Mouse (Mus musculus) C2C12 (cell line): ENCODE results near the gene Spata31d1d. TPM values are rescaled to one million over a fixed set of nuclear protein-coding genes. Genes with fewer than 3 reads are reported as not detected.
A peak's percentile ranks its signal among the peaks of the same experiment; 100 is the strongest.
"Not testable (repeated sequence)": the region's sequence is repeated elsewhere in the genome, so short reads cannot be mapped to it uniquely, and the experiment has no call there.

ENCODE experiments used
- H3K27me3 ChIP-seq: one replicate; pipeline ENCODE4 v1.6.1; 2011; ENCODE audit not compliant: control insufficient read depth, insufficient read depth, insufficient read length
- H3K36me3 ChIP-seq: one replicate; pipeline ENCODE4 v1.6.1; 2011; ENCODE audit not compliant: control insufficient read depth, insufficient read depth
- H3K4me3 ChIP-seq: one replicate; pipeline ENCODE4 v1.5.1; 2011; ENCODE audit warnings: mild to moderate bottlenecking, control low read depth; ENCODE audit not compliant: poor library complexity, insufficient read depth, severe bottlenecking
- H3K79me2 ChIP-seq: one replicate; pipeline ENCODE4 v1.6.1; 2011; ENCODE audit not compliant: control insufficient read depth, insufficient read depth
- H3K79me3 ChIP-seq: one replicate; pipeline ENCODE4 v1.6.1; 2011; ENCODE audit warnings: low read depth, control low read depth
- H3ac ChIP-seq: one replicate; pipeline ENCODE3; 2011; ENCODE audit warnings: low read depth; ENCODE audit not compliant: control insufficient read depth, insufficient read length
- CEBPB ChIP-seq: IDR thresholded peaks from one replicate; pipeline ENCODE4 v1.6.1; 2011; ENCODE audit warnings: low read depth, mild to moderate bottlenecking, control low read depth, moderate library complexity
- CTCF ChIP-seq: IDR thresholded peaks from one replicate; pipeline ENCODE4 v1.5.1; 2011; ENCODE audit not compliant: control insufficient read depth, insufficient read depth, insufficient read length
- FOSL1 ChIP-seq: IDR thresholded peaks from one replicate; pipeline ENCODE4 v1.8.0; 2011; ENCODE audit warnings: mild to moderate bottlenecking, low read length; ENCODE audit not compliant: poor library complexity, insufficient read depth, severe bottlenecking
- MAX ChIP-seq: IDR thresholded peaks from one replicate; pipeline ENCODE4 v1.6.1; 2011; ENCODE audit warnings: mild to moderate bottlenecking, control low read depth
- MYOD1 ChIP-seq: IDR thresholded peaks from one replicate; pipeline ENCODE4 v1.6.1; 2011; ENCODE audit warnings: low read depth; ENCODE audit not compliant: control insufficient read depth, insufficient read length
- MYOG ChIP-seq: IDR thresholded peaks from one replicate; pipeline ENCODE4 v1.6.1; 2011; ENCODE audit not compliant: control insufficient read depth, insufficient read length; ENCODE audit errors: extremely low read depth
- USF1 ChIP-seq: IDR thresholded peaks from one replicate; pipeline ENCODE4 v1.6.1; 2011; ENCODE audit warnings: low read depth, mild to moderate bottlenecking, control low read depth, moderate library complexity
- polyA plus RNA-seq: library from polyadenylated mRNA; unstranded; fragments of >200 nt; fragmentation: generic; extraction: Trizol; gene quantifications from one replicate; pipeline ENCODE4 v1.2.1, GENCODE M21; 2012; ENCODE audit warnings: missing spikeins

Gene Spata31d1d
- polyA plus RNA-seq, 1 experiment, result not detected

GRCm38 (mm10) chr13:59739397-59739796 lies 7.8 kb upstream of the Spata31d1d start:
- H3K27me3 ChIP-seq, result peaks cover 5% of the 10 kb centered on the region
- H3K79me2 ChIP-seq, result no peaks in the 10 kb centered on the region
- TF ChIP-seq MAX (no peak), MYOD1 (no peak)
- no peaks in the 10 kb centered on the region for H3K36me3 ChIP-seq
- H3K79me3 ChIP-seq, result no peaks in the 10 kb centered on the region
- H3K4me3 ChIP-seq, result no peak overlapping the region
- H3ac ChIP-seq, result no peak overlapping the region

GRCm38 (mm10) chr13:59738455-59738854 lies 6.9 kb upstream of the Spata31d1d start:
- Histone ChIP-seq H3K79me3 (no peaks in the 10 kb centered on the region), H3K79me2 (no peaks in the 10 kb centered on the region), H3K4me3 (no peak overlapping the region), H3K36me3 (no peaks in the 10 kb centered on the region), H3K27me3 (peaks cover 5% of the 10 kb centered on the region), H3ac (no peak overlapping the region)
- TF ChIP-seq MAX (no peak), USF1 (no peak), MYOG (no peak), CEBPB (no peak), CTCF (no peak), MYOD1 (no peak), FOSL1 (no peak)

GRCm38 (mm10) chr13:59735190-59735589 lies 3.6 kb upstream of the Spata31d1d start:
- Histone ChIP-seq H3K79me3 (no peaks in the 10 kb centered on the region), H3K36me3 (no peaks in the 10 kb centered on the region), H3K79me2 (no peaks in the 10 kb centered on the region), H3ac (no peak overlapping the region), H3K27me3 (peaks cover 9% of the 10 kb centered on the region), H3K4me3 (no peak overlapping the region)
- TF ChIP-seq FOSL1, result no peak
- TF ChIP-seq CEBPB, result no peak

GRCm38 (mm10) chr13:59734347-59734746 lies 2.8 kb upstream of the Spata31d1d start:
- not testable (repeated sequence) for H3K36me3 ChIP-seq, H3K4me3 ChIP-seq, H3K79me3 ChIP-seq, H3K79me2 ChIP-seq, H3ac ChIP-seq
- peaks cover 13% of the 10 kb centered on the region for H3K27me3 ChIP-seq

GRCm38 (mm10) chr13:59733936-59734335 lies 2.4 kb upstream of the Spata31d1d start:
- TF ChIP-seq MAX, result no peak
- TF ChIP-seq FOSL1, result no peak
- no peak for TF ChIP-seq CTCF
- TF ChIP-seq MYOD1, result no peak
- no peak for TF ChIP-seq USF1
- no peak for TF ChIP-seq CEBPB
- TF ChIP-seq MYOG, result no peak
- Histone ChIP-seq H3ac (no peak overlapping the region), H3K36me3 (no peaks in the 10 kb centered on the region), H3K79me2 (no peaks in the 10 kb centered on the region), H3K4me3 (no peak overlapping the region), H3K79me3 (no peaks in the 10 kb centered on the region), H3K27me3 (peaks cover 15% of the 10 kb centered on the region)

- TF ChIP-seq MYOG (no peak), CTCF (peak; percentile 85)
- Histone ChIP-seq H3K27me3 (peaks cover 52% of the 10 kb centered on the region), H3K79me3 (no peaks in the 10 kb centered on the region), H3K79me2 (no peaks in the 10 kb centered on the region), H3ac (no peak overlapping the region), H3K4me3 (no peak overlapping the region), H3K36me3 (no peaks in the 10 kb centered on the region)
These were observed 3.0 kb downstream of the Spata31d1d start for GRCm38 (mm10) chr13:59728378-59729093.
